Mouse (Mus musculus) lung, postnatal 36 days (tissue): ENCODE results near the gene Cfi.

Experiments used
- DNase-seq: peaks from one replicate; pipeline ENCODE4 v3.0.0; 2022; ENCODE audit warnings: mixed read lengths

The Cfi gene

GRCm38 (mm10) chr3:129835388-129835934, at the start of gene Cfi:
Cfi (plus strand) TSS chr3:129835884.
- DNase-seq: peak; percentile 50

GRCm38 (mm10) chr3:129793801-129794200, 41.9 kb upstream of the Cfi start:
- DNase-seq: no peak

- no peak for DNase-seq
These were observed 38.3 kb upstream of the Cfi start for GRCm38 (mm10) chr3:129797341-129797740.

- no peak for DNase-seq
These were observed 37.1 kb upstream of the Cfi start for GRCm38 (mm10) chr3:129798551-129798950.

- no peak for DNase-seq
These were observed 36.7 kb upstream of the Cfi start for GRCm38 (mm10) chr3:129799011-129799410.

GRCm38 (mm10) chr3:129803765-129804164, 31.9 kb upstream of the Cfi start, which contains the start of gene Lrit3:
Lrit3 (minus strand) TSS chr3:129804030.
- DNase-seq: no peak

GRCm38 (mm10) chr3:129820847-129821246, 14.8 kb upstream of the Cfi start:
- DNase-seq: no peak

GRCm38 (mm10) chr3:129821736-129822135, 13.9 kb upstream of the Cfi start:
- no peak for DNase-seq

- no peak for DNase-seq
These were observed 13.4 kb upstream of the Cfi start, which contains the start of gene Rrh for GRCm38 (mm10) chr3:129822206-129822775. Rrh (minus strand) TSS chr3:129822587.

GRCm38 (mm10) chr3:129823293-129823692, 12.4 kb upstream of the Cfi start:
- DNase-seq: peak; percentile 36

- no peak for DNase-seq
These were observed 11.5 kb upstream of the Cfi start for GRCm38 (mm10) chr3:129824146-129824545.

GRCm38 (mm10) chr3:129824891-129825290, 10.8 kb upstream of the Cfi start:
- no peak for DNase-seq

GRCm38 (mm10) chr3:129826691-129827090, 9.0 kb upstream of the Cfi start:
- DNase-seq: no peak

GRCm38 (mm10) chr3:129827691-129828090, 8.0 kb upstream of the Cfi start:
- DNase-seq: no peak

GRCm38 (mm10) chr3:129830626-129831025, 5.1 kb upstream of the Cfi start:
- DNase-seq: peak; percentile 21

GRCm38 (mm10) chr3:129831035-129831568, 4.6 kb upstream of the Cfi start, which contains the start of gene Gar1:
Gar1 (minus strand) TSS chr3:129831396.
- DNase-seq: peak; percentile 98

GRCm38 (mm10) chr3:129836051-129836697, 490 bp downstream of the Cfi start:
- DNase-seq: peak; percentile 56

- DNase-seq: no peak
These were observed 1.3 kb downstream of the Cfi start for GRCm38 (mm10) chr3:129836965-129837364.

GRCm38 (mm10) chr3:129838017-129838416, 2.3 kb downstream of the Cfi start:
- DNase-seq: no peak

GRCm38 (mm10) chr3:129845868-129846267, 10.2 kb downstream of the Cfi start:
- DNase-seq: no peak

- DNase-seq: no peak
These were observed 11.2 kb downstream of the Cfi start for GRCm38 (mm10) chr3:129846846-129847245.

GRCm38 (mm10) chr3:129862592-129862991, 26.9 kb downstream of the Cfi start:
- DNase-seq: no peak

- peak; percentile 71 for DNase-seq
These were observed 28.0 kb downstream of the Cfi start for GRCm38 (mm10) chr3:129863698-129864097.

- no peak for DNase-seq
These were observed 41.6 kb downstream of the Cfi start for GRCm38 (mm10) chr3:129877327-129877726.
